Mouse (Mus musculus): ENCODE measurements around the gene Hcn1.

DNA sequence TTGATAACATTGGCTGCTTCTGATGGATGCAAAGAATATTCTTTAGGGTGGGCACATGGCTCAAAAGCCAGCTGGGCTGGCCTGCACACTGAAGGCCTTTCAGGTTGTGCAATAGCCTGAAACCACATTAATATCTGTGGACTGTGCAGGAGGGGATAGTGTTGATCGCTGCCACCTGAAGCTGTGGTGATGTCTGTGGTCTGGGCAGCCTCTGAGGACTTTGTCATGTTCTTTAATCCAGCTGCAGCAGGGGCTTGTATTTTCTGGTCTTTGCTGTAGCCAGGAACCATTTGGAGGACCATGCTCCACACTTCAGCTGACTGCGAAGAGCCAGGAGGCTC lies 250.6 kb downstream of the Hcn1 start:
- no peak for TF ChIP-seq CTCF (IDR thresholded peaks at IDR 0.05; ENCODE audit: control insufficient read depth, insufficient read depth, insufficient replicate concordance, low read depth, low read length)
- TF ChIP-seq POLR2A (IDR thresholded peaks at IDR 0.05; ENCODE audit: control insufficient read depth, low read depth, low read length) = no peak
